9 mouse cellular contexts compared by ENCODE assay signal in the genomic region with DNA sequence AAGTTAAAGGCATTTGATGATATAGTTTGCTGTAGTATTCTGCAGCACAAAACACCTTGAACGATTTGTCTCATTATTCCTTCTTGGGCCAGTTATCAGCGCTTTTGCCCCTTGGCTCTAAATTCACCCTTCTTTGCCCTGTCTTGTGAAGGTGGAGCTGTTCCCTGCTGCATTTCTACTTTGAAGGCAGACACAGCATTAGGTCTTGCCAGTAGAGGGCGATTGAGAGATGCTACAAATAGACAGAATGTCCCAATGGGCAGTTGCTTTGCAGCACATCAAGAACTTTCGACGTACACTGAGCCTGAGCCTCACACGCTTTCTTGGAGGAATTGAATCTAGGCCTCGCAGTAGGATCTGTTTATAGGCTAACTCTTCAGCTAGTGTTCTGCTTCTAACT.
DNase-seq lines count a peak whose midpoint lies in the region; ATAC-seq lines count a peak whose summit lies in the region.
"Had no signal": no experiment of that assay in that cellular context is flagged by ENCODE, and none has a peak within 500 bp of the region (broad histone marks: within the 10 kb centered on the region; RNA-seq: fewer than 3 reads in every experiment).

No protein-coding gene starts in this region.

- H3K4me1 ChIP-seq in hindbrain, embryonic 14.5 days (replicated peaks; ENCODE audit: control insufficient read depth, insufficient read depth, low read length): peaks cover 11% of the 10 kb centered on the region; the same call in 1 of the 2 replicates
- H3K4me1 ChIP-seq in hindbrain, embryonic 12.5 days: peaks cover 19% of the 10 kb centered on the region

- no peaks in the 10 kb centered on the region for H3K27me3 ChIP-seq in hindbrain, embryonic 14.5 days (ENCODE audit: control insufficient read depth, insufficient read depth, low read length)
- no peaks in the 10 kb centered on the region for H3K27me3 ChIP-seq in hindbrain, embryonic 12.5 days
- H3K27me3 ChIP-seq: embryonic facial prominence, embryonic 15.5 days had no signal

- H3K27ac ChIP-seq in hindbrain, embryonic 14.5 days: no peak overlapping the region
- H3K27ac ChIP-seq in hindbrain, embryonic 12.5 days: no peak overlapping the region
- H3K27ac ChIP-seq: embryonic facial prominence, embryonic 15.5 days had no signal

- H3K36me3 ChIP-seq in hindbrain, embryonic 14.5 days (replicated peaks; ENCODE audit: control insufficient read depth, insufficient read depth): no peaks in the 10 kb centered on the region
- H3K36me3 ChIP-seq in hindbrain, embryonic 12.5 days: no peaks in the 10 kb centered on the region
- H3K36me3 ChIP-seq: embryonic facial prominence, embryonic 15.5 days had no signal

- no peak overlapping the region for H3K4me3 ChIP-seq in hindbrain, embryonic 14.5 days (replicated peaks; ENCODE audit: low read length)
- H3K4me3 ChIP-seq in hindbrain, embryonic 12.5 days: no peak overlapping the region
- H3K4me3 ChIP-seq: embryonic facial prominence, embryonic 15.5 days had no signal

- WGBS in hindbrain, embryonic 14.5 days: 22% methylated on average over 7 of the region's 7 CpGs
- 21% methylated on average over 7 of the region's 7 CpGs for WGBS in hindbrain, embryonic 12.5 days

- DNase-seq in hindbrain, embryonic 14.5 days (ENCODE audit: low spot score): peak; percentile 72
- peak; percentile 66 for DNase-seq in CD4-positive helper T cell, adult 2 months (ENCODE audit: low read depth, low spot score)
- peak; percentile 85 for DNase-seq in R1 (ENCODE audit: low read depth, low spot score)
- DNase-seq in embryo, embryonic 11.5 days (ENCODE audit: low read depth, low spot score): peak; percentile 43
- peak; percentile 62 to 70 for DNase-seq in layer of hippocampus, postnatal 10 days (ENCODE audit: low spot score in 2 of 2)
- no peak for DNase-seq in yolk sac, embryonic 10.5 days (ENCODE audit: low spot score)

- ATAC-seq in hindbrain, embryonic 14.5 days (ENCODE audit: low FRiP score): no peak
- ATAC-seq in hindbrain, embryonic 12.5 days (ENCODE audit: low FRiP score): no peak
- ATAC-seq in neutrophil, adult 5-6 weeks (ENCODE audit: extremely low read depth, insufficient number of reproducible peaks, low FRiP score, poor library complexity, severe bottlenecking): peak; percentile 42; the same call in 1 of the 2 replicates

- H3K4me2 ChIP-seq in hindbrain, embryonic 14.5 days (replicated peaks): no peak overlapping the region
- H3K4me2 ChIP-seq in hindbrain, embryonic 12.5 days (replicated peaks): no peak overlapping the region
- H3K4me2 ChIP-seq: embryonic facial prominence, embryonic 15.5 days had no signal

- no peaks in the 10 kb centered on the region for H3K9me3 ChIP-seq in hindbrain, embryonic 14.5 days (ENCODE audit: control insufficient read depth, low read length)
- no peaks in the 10 kb centered on the region for H3K9me3 ChIP-seq in hindbrain, embryonic 12.5 days (replicated peaks)
- H3K9me3 ChIP-seq: embryonic facial prominence, embryonic 15.5 days had no signal

- H3K9ac ChIP-seq in hindbrain, embryonic 14.5 days: no peak overlapping the region
- no peak overlapping the region for H3K9ac ChIP-seq in hindbrain, embryonic 12.5 days
- H3K9ac ChIP-seq: embryonic facial prominence, embryonic 15.5 days had no signal
